Mouse (Mus musculus) thymus, postnatal 10 days (tissue): ENCODE results near the gene Mrpl4.
"Not testable (repeated sequence)": the region's sequence is repeated elsewhere in the genome, so short reads cannot be mapped to it uniquely, and the experiment has no call there.

ENCODE experiments used
- DNase-seq, 2 experiments: peaks; one replicate each; pipeline ENCODE4 v3.0.0; 2021; ENCODE audit warnings: low spot score in 2 of 2

The Mrpl4 gene

GRCm38 (mm10) chr9:21039779-21040178, 37.2 kb downstream of the Mrpl4 start:
- DNase-seq, result no peak

- DNase-seq, result no peak
Observed at GRCm38 (mm10) chr9:21041308-21041707, 38.8 kb downstream of the Mrpl4 start.

DNA sequence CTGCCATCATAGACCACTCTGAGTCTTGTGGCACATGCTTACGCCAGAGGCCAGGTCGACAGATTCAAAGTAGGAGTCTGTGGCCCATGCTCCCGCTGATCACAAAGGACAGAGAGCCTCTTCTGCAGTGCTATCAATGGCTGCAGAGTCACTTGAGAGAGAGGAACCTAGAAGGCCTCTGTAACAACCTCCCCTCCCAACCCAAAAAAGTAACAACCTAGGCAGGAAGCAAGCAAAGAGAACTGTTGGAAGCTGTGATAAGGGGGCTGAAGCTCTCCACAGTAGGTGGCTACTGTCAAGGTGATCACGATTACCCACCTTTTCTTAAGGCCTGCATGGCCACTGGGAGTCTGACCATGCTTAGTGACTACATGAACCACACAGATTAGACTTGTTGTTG, 41.0 kb downstream of the Mrpl4 start:
- no peak for DNase-seq

DNA sequence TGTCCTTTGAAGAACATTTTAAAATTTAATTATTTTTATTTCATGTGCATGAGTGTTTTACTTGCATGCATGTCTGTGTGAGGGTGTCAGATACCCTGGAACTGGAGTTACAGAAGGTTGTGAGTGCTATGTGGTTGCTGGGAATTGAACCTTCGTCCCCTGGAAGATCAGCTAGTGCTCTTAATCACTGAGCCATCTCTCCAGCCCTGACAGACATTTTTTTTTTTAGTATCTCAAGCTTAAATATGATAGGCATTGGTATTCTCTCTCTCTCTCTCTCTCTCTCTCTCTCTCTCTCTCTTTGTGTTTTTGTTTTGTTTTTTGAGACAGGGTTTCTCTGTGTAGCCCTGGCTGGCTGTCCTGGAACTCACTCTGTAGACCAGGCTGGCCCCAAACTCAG, 42.2 kb downstream of the Mrpl4 start:
- DNase-seq, result not testable (repeated sequence)

GRCm38 (mm10) chr9:21045235-21045634, 42.7 kb downstream of the Mrpl4 start:
- no peak for DNase-seq

DNA sequence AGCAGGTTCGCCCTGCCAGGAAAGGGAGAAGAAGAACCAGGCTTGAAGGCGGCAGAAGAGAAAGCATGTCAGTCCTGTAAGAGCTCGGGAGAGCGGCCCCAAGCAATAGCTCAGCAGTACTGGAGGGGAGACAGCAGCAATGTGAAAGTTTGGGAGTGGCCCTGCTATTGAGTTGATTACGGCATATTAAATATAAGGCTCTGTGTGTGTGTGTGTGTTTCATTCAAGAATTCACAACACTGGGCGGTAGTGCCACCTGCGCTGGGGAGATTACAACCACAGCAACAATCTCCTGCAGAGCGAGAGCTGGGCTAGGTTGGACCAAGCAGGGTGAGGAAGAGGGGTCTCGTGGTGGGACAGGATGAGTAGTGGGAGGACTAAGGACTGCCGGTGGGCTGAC, 49.0 kb downstream of the Mrpl4 start:
- DNase-seq, result no peak
